Mouse (Mus musculus) c-Kit-positive CD71-positive TER-119-negative erythroid progenitor cells, embryonic 14.5 days (primary cell): ENCODE measurements at regions not wholly inside any gene's neighbourhood (a gene's known extent, or its start where the extent isn't known, plus 50 kb on each side); places are given as distances from the start of the nearest gene placed in this dataset.

Source experiments
- DNase-seq: peaks from one replicate; pipeline ENCODE4 v3.0.0-alpha.2; 2013; ENCODE audit warnings: low read depth

- DNase-seq, result no peak
Observed at GRCm38 (mm10) chr1:177335961-177336360, 78.0 kb upstream of the Akt3 start.

DNA sequence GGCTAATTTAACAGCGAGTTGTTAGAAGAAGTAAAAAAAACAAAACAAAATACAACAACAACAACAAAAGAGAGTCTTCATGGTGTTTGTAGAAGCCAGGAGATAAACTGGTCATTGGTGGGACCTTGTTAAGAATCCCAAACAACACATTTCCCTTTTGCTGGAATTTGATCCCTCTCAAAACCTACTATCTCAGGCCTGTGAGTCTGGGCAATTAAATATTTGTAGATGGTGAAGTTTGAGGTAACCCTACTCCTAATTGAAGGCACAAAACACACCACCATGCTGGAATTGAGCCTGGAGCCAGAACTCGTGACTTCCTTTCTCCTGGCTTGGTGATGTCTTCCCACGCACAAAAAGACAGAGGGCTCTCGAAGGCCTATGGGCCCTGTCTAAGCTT is 65.4 kb upstream of the Akt3 start:
- no peak for DNase-seq

DNA sequence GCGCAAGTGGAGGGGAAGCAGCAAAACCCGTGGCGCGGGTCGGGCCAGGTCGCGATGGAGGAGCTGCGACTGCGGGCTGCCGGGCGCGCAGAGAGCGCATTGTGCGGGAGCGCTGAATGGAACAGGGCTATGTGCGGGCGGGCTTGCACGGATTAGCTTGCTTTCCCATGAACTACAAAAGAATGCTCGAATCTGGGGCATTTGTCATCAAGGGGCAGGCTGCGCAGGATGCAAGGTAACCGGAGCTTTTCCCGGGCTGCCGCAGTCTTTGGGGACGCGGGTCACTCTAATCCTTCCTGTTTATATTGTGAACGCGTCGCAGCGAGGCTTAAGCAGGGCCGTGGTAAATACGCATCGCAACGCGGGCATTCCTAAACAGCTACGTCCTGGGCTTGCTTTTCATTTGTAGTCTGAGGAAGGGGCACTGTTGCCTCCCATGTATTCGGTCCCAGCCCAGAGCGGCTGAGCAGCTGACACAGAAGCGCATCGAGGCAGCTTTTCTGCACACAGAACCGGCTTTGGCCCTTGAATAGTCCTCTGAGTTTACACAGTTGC is 64.8 kb upstream of the Akt3 start:
- DNase-seq, result no peak

- DNase-seq, result no peak
Observed at GRCm38 (mm10) chr1:177322307-177322685, 64.3 kb upstream of the Akt3 start.

- DNase-seq, result no peak
Observed at GRCm38 (mm10) chr1:177321655-177322306, 63.8 kb upstream of the Akt3 start.

DNA sequence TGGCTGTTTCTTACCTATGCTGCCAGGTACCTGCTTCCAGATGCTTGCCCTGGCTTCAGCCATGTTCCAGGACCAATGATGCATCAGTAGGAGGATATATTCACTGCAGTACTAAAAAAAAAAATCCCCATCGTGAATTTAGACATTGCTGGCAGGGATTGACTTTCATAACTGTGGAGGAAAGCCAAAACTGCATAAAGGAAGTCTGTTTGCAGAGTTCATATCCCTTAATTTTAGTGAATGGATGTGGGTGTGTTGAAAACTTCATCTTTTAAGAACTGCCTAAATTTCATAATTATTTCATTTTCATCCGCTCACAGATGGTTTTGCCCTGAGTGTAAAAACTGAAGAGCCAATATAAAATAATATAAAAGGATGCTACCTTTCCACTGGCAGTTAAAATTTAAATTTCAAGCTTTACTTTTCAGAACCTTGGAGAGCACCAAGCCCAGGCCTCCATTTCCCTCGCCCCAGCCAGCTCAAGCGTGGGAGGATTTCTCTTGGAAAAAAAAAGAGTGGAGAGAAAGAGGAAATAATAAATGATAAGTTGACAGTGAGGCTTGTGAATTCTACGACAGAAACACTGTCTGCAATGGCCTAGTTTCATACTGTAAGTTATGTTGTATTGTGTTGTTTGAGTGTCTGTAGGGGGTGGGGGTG is 50.3 kb upstream of the Akt3 start:
- DNase-seq, result no peak
